Mouse (Mus musculus): ENCODE measurements around the gene Wbp1l.
A peak's percentile ranks its signal among the peaks of the same experiment; 100 is the strongest.

Gene Wbp1l

DNA sequence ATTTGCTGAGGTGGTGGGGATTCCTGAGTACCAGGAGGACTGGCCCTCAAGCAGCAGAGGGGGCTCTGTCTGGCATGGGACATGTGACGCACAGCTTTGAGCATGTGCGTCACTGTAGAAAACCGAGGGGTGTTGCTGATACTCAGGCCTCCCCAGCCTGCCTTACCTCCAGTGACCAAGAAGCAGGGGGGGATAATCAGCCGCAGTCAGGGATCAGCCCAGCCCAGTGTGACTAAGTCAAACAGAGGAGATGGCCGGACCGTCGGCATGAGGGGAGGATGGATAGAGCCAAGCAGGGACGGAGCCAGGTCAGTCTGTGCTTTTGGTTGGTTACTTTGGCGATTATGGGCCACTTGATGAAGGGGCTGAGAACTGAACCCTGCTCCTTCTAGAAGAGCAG, 32.8 kb downstream of the Wbp1l start:
- no peak for DNase-seq (ENCODE audit: low spot score)

DNA sequence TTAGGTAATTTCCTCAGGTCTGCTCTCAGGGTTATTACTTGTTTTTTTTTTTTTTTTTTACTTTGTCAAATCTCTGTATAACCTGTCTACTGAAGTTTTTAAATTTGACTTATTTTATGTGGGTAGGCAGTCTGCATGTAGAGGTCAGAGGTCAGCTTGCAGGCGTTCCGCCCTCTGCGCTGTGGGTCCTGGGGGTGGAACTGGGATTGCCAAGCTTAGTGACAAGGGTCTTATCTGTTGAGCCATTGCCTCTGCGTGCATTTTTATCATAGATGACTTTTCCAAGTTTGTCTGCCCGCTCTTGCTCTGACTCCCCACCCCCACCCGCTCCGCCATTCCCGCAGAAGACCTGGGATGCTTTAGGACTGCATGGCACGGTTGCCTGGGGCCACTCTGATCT, 36.9 kb downstream of the Wbp1l start:
- no peak for DNase-seq (ENCODE audit: low spot score)

DNA sequence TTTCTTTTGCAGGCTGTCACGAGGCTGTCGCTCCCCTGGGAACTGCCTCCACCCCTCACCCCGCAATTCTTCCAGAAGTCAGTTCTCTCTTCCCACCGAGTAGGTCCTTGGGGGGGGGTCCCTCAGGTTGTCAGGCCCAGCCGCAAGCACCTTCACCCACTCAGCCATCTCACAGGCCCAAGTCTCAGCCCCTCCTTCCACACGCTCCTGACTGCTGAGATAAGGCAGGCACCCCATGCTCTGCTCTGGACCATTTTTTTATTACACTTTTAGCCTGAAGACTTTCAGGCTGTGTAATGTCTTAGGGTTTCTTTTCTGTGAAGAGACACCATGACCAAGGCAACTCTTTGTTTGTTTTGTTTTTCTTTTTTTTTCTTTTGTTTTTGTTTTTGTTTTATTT, 38.7 kb downstream of the Wbp1l start:
- peak; percentile 45 for DNase-seq (ENCODE audit: low spot score)

DNA sequence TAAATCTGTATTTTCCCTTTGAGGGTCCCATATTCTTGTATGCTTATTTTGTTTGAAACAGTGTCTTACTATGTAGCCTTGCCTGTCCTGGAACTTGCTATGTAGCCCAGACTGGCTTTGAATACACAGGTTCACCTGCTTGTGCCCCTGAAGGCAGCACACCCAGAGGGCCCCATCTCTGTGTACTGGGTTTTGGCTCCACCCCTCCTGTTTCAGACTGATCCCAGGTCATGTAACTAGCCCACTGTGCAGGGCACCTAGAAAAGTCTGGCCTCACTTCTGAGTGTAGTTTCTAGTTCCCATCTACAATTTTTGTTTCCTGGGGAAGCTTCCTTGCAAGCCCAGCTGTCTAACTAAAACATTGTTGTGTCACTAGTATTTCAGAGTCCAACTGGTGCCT, 40.2 kb downstream of the Wbp1l start:
- DNase-seq (ENCODE audit: low spot score), result no peak

DNA sequence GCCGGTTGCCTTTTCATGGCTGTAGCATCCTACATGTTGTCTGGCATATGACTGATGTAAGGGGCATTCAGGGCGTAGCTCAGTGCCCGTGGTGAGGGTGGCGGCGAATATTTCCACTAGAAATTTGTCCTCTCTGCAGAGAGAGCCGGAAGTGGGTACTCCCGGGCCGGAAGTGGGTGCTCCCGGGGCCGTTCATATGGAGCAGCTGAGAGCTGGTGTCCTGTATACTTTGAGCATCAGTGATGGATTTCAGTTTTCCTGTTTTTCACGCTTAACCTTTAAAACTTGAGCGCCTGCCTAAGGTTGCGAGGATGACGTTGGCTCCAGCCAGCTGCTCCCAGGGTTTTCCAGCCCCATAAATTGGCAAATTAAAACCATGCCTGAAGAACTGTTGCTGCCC, 40.6 kb downstream of the Wbp1l start:
- DNase-seq (ENCODE audit: low spot score), result no peak

DNA sequence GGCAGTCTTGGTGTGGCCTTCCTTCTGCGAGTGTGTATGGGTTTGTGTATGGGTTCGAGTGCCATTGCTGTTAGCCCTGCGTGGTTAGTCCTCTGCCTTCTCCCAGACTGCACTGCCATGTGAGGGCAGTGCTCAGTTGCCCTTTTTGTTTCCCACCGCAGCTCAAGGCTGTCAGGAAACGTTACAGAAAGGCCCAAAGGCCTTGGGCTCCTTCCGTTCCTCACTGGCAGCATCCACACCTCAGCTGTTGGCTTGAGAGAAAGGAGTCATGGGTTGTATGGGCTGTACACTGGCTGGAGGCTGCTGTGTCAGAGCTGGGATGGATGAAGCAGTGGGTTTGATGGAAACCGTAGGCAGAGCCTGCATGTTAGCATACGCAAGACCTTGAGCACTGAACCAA, 41.9 kb downstream of the Wbp1l start:
- no peak for DNase-seq (ENCODE audit: low spot score)

DNA sequence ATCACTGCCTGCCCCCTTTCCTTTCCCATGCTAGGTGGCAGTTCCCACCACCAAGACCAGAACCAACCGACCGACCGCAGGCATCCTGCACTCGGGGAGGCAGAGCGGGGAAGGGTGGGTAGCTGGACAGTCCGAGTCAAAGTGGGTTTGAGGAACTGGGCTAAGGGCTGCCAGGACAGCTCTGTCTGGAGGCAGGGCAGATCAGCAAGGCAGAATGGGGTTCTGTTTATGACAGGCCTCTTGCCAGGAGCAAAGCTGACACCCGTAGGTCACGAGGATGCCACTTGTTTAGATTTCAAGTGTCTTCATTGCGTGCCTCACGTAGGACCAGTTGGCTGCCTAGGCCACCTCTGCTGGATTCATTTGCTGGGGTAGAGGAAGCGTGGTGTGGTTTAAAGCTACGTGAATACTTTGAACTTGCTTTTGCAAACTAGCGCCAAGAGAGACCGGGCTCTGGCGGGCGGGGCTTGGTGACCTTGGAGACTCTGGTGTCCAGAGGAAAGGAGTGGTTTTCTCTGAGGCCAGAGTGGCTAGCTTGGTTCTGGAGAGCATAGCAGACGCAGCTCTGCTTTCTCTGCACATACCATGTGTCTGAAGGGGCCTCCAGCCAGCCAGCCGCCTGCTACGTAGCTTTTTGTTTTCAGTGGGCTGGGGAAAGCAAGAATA, 42.7 kb downstream of the Wbp1l start:
- no peak for DNase-seq (ENCODE audit: low spot score)

DNA sequence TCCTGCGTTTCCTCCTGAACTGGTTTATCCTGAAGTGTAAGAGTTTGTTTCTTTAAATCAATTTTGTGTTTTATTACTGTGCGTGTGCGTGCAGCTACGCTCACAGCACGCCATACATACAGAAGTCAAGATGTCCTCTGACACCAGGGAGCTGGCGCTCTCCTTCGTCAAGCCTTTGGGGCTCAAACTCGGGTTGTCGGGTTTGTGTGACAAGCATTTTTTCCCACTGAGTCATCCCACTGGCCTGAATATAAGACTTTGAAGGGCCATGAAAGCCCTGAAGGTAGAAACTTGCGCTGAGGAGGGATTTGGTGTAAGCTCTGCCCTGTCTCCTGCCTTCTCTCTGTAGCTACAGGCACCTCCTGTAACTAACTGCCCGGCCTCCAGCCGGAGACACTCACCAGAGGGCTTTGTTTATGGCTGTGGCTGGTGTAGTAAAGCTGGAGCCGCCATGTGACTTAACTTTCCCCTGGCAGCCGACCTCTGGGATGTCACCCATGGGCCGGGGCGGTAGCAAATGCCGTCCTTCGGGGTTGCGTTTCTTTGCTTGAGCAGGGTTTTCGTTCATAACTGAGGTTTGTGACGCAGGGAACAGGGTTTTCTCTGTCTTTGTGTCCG, 43.4 kb downstream of the Wbp1l start:
- DNase-seq (ENCODE audit: low spot score), result no peak

DNA sequence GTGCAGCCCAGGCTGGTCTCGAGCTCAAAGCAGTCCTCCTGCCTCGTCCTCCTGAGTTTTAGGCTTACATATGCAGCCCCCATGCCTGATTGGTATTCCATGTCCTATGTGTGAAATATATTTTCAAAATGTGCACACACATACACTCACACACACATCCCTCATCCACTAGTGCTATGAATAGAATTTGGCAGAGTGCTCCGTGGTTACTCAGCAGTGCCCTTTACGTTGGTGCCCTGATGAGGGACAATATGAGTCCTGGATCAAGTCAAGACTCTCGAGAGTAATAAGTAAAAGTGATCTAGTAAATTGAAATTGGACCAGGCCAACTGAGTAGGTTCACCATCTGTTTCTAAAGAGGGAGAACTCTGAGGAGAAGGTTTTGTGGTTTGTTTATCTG, 44.4 kb downstream of the Wbp1l start:
- no peak for DNase-seq (ENCODE audit: low spot score)

DNA sequence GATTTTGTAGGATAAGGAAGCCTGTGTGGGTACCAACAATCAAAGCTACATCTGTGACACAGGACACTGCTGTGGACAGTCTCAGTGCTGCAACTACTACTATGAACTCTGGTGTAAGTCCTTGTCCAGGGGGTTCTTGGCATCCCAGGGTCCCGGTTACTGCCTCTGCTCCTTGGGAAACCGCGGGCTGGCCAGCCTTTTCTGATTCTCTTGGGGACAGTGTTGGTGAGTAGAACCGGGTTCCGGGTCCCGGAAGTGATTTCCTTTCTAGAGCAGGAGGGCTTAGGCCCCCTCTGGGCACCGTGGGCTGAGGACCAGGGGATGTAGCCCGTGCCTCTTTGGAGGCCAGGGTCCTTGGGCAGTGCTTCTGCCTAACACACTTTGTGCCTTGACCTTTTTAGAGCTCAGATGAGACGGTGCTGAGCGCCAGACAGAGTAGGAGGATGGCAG, 45.5 kb downstream of the Wbp1l start:
- no peak for DNase-seq (ENCODE audit: low spot score)

DNA sequence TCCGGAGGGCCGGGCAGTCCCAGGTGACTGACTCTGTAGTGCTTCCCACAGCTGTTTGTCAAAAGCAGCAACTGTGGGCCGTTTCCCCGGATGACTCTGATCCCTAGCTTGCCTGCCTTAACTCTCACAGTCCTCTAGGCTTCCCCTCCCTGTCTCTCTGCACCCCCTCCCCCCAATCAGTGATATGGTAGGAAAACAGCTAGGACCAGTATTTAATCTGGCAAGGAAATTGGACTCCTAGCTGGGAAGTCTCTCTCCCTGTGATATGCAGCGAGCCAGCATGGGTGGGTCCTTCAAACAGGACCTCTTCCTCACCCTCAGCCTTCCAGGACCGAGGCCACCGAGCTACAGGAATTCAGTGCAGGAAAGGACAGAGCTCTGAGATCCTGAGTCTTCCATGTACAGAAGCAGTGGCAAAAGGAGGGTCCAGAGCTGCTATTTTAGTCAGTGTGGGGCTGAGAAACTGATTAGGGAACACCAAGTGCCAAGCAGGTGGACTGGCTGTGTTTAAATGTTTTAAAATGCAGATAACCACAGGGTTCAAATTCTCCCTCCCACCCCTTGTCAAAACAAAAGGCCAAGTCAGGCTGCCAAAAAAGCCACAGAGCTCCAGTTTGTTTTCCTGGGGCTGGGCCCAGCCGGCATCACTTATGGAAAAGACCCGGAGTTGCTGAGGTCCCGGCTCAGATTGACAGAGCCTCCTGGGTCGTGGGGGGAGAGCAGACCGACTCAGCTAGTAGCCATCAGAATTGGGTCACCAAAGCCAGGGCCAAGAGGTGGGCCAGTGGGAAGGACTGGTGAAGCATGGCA, 46.1 kb downstream of the Wbp1l start:
- no peak for DNase-seq (ENCODE audit: low spot score)

DNA sequence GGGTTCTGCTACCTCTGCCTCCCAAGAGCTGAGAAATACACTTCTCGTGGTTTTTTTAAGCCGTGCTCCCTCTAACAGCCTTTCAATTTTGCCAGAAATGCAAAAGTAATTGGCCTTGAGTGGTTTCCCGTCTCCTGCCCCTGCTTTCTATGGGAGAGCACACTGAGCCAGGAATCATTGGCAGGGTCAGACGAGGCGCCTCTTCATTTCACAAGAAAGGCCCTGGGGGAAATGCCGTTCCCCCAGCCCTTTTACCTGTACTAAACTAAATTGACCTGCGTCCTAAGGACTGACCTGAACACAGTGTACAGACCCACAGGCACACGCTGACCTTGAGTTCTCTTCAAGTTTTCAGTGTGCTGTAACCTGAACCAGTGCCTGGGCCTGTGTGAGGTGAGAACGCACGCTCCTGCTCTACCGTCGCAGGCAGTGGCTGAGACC, 47.2 kb downstream of the Wbp1l start:
- no peak for DNase-seq (ENCODE audit: low spot score)

DNA sequence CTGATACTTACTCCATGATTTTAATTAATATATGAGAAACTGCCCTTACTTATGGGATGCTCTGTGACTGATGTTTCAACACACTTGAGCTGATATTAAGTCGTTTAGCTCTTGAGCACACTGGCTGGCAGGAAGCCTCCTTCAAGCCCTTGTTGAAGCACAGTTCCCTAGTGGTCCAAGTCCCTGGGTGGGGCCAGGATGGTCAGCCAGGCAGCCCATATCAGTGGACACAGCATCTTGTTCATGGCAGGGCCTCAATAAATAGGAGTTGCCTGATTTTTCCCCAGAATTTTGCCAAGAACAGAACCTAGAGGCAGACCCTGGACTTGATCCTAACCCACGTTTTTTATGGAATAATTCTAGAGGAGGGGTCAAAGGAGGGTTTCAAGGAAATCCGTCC, 48.4 kb downstream of the Wbp1l start:
- DNase-seq (ENCODE audit: low spot score), result no peak

DNA sequence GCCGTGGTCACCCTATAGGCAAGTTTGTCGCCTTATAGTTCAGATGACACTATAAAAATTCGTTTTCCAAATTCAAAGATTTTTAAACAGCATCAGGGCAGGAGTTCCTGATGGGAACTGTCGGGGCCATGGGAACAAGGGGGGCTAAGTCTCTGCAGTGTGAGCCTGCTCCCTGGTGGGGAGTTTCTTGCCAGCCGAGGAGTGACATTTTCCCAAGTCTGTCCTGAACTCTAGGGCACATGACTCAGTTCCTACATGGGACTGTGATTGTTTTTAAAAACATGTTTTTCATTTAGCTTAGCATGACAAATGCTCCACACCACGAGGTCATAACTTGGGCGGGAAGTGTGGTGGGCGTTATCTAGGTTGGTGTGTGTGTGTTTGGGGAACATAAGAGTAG, 49.0 kb downstream of the Wbp1l start:
- DNase-seq (ENCODE audit: low spot score), result no peak

DNA sequence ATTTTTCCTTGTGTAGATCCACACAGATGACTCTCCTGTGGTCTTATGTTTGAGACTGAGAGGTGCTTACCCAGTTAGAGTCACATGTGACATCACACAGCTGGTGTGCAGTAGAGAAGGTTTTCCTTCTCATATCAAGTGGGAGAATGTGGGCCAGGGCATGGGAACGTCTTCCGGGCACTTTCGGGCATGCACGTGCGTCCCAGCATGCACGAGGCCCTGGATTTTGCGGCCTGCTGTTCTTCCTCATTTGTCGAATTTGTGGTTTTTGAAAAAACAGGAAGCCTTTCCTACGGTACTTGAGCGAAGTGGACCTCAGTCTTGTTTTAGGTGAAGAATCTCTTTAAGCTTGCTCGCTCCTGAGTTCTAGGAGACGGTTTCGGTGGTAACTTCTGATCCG, 49.7 kb downstream of the Wbp1l start:
- no peak for DNase-seq (ENCODE audit: low spot score)

DNA sequence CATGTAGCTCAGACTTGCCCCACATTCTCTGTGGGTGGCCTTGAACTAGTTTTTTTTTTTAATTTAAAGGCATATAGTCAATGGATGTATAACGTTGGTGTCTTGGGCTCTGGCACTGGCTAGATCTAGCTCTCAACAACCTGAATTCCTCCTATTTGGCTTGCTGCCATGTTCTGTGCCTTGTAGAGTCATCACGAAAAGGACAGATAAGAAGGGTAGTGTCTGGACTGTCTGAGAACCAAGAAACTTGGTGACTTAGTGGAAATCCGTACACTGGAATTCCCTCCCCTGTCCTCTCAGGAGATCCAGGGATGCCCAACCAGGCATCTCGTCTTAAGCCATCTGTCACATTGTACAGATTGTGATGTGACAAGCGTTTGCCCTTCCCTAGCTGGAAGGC, 54.3 kb downstream of the Wbp1l start:
- DNase-seq (ENCODE audit: low spot score), result no peak

DNA sequence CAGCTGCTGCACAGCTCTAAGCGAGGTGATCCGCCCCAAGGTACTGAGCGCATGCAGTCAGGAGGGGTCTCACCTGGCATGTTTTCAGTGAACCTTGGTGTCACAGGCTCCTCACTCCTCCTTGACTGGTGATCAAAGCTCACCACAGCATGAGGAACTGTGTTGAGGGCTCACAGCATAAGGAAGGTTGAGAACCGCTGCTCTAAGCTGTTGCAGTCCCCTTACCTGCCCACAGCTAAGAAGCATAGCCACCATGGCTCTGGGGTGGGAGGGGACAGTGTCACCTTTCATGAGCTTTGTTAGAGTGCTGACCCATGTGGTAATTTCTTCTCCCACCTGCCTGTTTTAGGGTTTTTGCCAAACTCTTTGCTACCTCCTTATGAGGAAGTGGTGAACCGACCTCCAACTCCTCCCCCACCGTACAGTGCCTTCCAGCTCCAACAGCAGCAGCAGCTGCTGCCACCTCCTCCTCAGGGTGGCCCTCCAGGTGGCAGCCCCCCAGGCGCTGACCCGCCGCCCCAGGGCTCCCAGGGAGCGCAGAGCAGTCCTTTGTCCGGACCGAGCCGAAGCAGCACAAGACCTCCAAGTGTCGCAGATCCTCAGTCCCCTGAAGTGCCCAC, 54.8 kb downstream of the Wbp1l start:
- DNase-seq (ENCODE audit: low spot score), result no peak

DNA sequence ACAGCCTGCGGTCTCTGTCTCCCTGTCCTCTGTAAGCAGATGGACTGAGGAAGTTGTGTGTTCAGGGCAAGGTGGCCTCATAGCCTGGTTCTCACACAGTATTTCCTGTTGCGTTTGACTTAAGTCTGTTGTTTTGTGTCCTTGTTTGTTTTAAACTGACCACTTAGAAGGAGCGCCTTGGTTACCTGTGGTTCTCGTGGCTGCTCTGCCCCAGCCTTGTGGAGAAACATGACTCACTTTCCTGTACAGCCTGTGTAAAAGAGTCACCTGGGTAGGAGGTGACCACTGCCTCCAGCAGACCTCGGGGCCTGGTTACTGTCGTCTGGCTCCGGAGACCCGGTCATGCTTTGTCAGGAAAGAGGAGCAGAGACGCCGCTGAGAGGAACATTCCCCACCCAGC, 56.7 kb downstream of the Wbp1l start:
- no peak for DNase-seq (ENCODE audit: low spot score)

DNA sequence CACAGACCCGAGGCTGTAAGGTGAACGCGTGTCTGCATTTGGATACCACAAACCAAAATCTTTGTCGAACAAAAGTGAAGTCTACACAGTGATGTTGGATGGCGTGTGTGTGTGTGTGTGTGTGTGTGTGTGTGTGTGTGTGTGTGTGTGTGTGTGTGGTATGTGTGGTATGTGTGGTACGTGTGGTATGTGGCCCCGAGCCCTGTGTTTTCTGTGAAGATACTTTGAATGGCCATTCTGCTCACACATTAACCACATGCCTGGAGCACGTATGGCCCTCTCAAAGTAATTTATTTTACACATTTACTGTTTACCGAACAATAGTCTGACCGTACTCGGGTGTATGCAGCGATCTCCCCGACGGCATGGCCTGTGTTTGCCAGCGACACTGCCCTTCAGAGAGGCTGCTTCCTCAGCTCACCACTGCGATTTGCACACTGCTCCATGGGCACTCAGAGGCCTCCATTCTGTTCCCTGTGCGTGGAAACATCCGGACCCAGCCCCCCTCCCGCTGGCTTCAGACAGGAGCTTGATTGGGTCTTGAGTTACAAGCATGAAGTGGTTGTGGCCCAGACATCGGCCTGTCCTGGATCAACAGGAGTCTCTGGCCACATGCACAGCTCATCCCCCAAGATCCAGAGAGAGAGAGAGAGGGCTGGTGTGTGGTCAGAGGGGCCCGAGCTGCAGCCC, 57.4 kb downstream of the Wbp1l start:
- DNase-seq (ENCODE audit: low spot score), result no peak

DNA sequence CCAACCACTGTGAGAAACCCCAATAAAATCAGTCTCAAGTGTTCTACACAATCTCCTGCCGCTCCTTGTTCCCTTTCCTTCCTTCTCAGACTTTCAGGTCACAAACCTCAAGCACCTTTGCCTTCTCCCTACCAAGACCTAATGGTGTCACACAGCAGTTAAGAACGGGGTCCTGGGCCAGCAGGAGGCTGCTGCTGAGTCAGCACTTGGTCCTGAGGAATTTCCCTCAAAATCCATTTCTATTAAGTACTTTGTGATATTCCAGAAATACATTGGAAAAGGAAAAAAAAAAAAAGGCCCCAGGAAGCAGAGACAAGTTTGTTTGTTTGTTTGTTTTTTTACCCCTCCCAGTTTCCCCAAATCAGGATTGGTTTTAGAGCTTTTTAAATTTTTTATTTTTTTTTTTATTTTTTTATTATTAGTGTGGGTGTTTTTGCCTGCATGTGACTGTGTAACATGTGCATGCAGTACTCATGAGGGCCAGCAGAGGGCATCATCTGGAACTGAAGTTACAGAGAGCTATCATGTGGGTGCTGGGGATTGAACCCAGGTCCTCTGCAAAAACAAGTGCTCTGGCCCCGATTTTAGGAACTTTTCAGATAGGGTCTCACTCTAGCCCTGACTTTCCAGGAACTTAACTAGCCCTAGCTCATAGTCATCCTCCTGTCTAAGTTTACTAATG, 58.6 kb downstream of the Wbp1l start:
- peak; percentile 30 for DNase-seq (ENCODE audit: low spot score)

DNA sequence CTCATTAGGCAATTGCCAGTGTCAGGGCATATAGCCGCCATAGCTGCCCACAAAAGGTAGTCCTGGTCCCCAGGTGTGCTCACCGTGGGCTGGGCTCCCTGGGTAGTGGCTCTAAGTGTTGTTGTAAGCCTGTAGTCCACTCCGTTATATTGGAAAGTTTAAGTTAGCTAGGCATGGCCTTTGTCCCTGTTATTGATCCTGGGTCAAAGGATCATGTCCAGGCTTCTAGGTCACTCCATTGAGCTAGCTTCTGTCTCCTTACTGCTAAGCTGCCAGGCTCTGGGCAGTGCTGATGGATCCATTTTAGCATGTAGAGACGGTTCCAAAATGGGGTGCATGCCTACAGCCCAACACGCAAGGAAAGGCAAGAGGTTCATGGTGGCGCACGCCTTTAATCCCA, 59.5 kb downstream of the Wbp1l start:
- DNase-seq (ENCODE audit: low spot score), result no peak

DNA sequence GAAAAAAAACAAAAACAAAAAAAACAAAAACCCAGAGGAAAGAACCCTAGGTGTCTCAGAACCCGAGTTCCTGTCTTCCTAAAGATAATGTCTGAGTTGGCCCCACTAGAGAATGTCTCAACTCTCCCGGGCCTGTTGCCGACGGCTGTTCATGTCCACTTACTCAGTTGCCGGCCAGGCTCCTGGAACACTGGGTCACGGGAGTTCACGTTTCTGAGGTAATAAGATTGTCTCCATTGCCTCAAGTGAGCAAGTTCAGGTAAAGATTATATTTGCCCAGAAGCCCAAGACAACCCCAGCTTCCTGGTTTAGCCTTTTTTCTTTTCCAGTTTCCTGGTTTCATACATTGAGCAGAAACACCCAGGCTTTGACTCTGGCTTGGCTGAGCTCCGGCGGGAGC, 60.0 kb downstream of the Wbp1l start:
- no peak for DNase-seq (ENCODE audit: low spot score)

All from c-Kit-positive CD71-positive TER-119-positive erythroid progenitor cells, embryonic 14.5 days (primary cell).